Mouse (Mus musculus) heart, embryonic 13.5 days (tissue): ENCODE data around the gene Eda2r. TPM values are rescaled to one million over a fixed set of nuclear protein-coding genes. Genes with fewer than 3 reads are reported as not detected.

Experiments used
- ATAC-seq: fragments of 200-750 bp; cut with Nextera tagmentation; 2 replicates; pipeline ENCODE4 v1.8.0; 2017; ENCODE audit warnings: moderate TSS enrichment; ENCODE audit not compliant: insufficient number of reproducible peaks, low FRiP score, low TSS enrichment; ENCODE audit errors: extremely low read depth
- H3K27ac ChIP-seq: fragments of 300-500 bp; sonication (generic); replicated peaks from 2 replicates; pipeline ENCODE4 v1.5.1; 2015; ENCODE audit warnings: moderate library complexity, mild to moderate bottlenecking, inconsistent platforms
- H3K27me3 ChIP-seq: fragments of 300-500 bp; sonication (generic); replicated peaks from 2 replicates; pipeline ENCODE4 v1.6.1; 2015; ENCODE audit warnings: mild to moderate bottlenecking, inconsistent platforms
- H3K36me3 ChIP-seq: fragments of 300-500 bp; sonication (generic); 2 replicates; pipeline ENCODE4 v1.6.1; 2015; ENCODE audit warnings: mild to moderate bottlenecking, inconsistent platforms
- H3K4me1 ChIP-seq: fragments of 300-500 bp; sonication (generic); 2 replicates; pipeline ENCODE4 v1.6.1; 2015; ENCODE audit warnings: inconsistent platforms
- H3K4me2 ChIP-seq: fragments of 300-500 bp; sonication (generic); 2 replicates; pipeline ENCODE4 v1.6.1; 2015; ENCODE audit warnings: inconsistent platforms, mild to moderate bottlenecking, moderate library complexity
- H3K4me3 ChIP-seq: fragments of 300-500 bp; sonication (generic); 2 replicates; pipeline ENCODE4 v1.5.1; 2015; ENCODE audit warnings: moderate library complexity, mild to moderate bottlenecking, inconsistent platforms
- H3K9ac ChIP-seq: fragments of 300-500 bp; sonication (generic); 2 replicates; pipeline ENCODE4 v1.6.1; 2015; ENCODE audit warnings: inconsistent platforms, mild to moderate bottlenecking, moderate library complexity
- H3K9me3 ChIP-seq: fragments of 300-500 bp; sonication (generic); 2 replicates; pipeline ENCODE4 v1.6.1; 2016; ENCODE audit warnings: inconsistent platforms
- WGBS: fragments of 180-500 bp; shearing (Covaris S2); methylation state at CpG from one replicate; pipeline ENCODE4 v1.1.7; 2015; ENCODE audit warnings: mixed read lengths; 5-methylcytosine and 5-hydroxymethylcytosine counted together
- polyA plus RNA-seq: library from polyadenylated mRNA; unstranded; fragments of >200 nt; fragmentation: Nextera tagmentation; extraction: Ambion mirVana; gene quantifications from 2 replicates; pipeline ENCODE4 v1.2.1, GENCODE M21; 2015

Gene Eda2r
- 1.8 and 2.0 TPM in 2 replicates for polyA plus RNA-seq

- Histone ChIP-seq H3K27me3 (no peaks in the 10 kb centered on the region), H3K4me3 (peak within 1 kb of the TSS; percentile 33), H3K4me1 (no peaks in the 10 kb centered on the region), H3K36me3 (no peaks in the 10 kb centered on the region), H3K4me2 (peak within 1 kb of the TSS; percentile 61), H3K27ac (peak within 1 kb of the TSS; percentile 36; the same call in 1 of the 2 replicates), H3K9me3 (no peaks in the 10 kb centered on the region), H3K9ac (no peak within 1 kb of the TSS)
- peak; percentile 54; the same call in 1 of the 2 replicates for ATAC-seq
- 12% methylated on average over 8 of the region's 8 CpGs for WGBS
Measured at GRCm38 (mm10) chrX:97377065-97377421, at the start of gene Eda2r. Eda2r (minus strand) TSS chrX:97377216.

GRCm38 (mm10) chrX:97397872-97398271 is 20.9 kb upstream of the Eda2r start:
- no peaks in the 10 kb centered on the region for H3K4me1 ChIP-seq
- H3K27me3 ChIP-seq = no peaks in the 10 kb centered on the region
- WGBS = 61% methylated on average over 2 of the region's 2 CpGs
- H3K4me2 ChIP-seq = no peak overlapping the region
- no peaks in the 10 kb centered on the region for H3K36me3 ChIP-seq
- ATAC-seq = no peak
- no peaks in the 10 kb centered on the region for H3K9me3 ChIP-seq
- no peak overlapping the region for H3K27ac ChIP-seq
- H3K9ac ChIP-seq = no peak overlapping the region
- no peak overlapping the region for H3K4me3 ChIP-seq

DNA sequence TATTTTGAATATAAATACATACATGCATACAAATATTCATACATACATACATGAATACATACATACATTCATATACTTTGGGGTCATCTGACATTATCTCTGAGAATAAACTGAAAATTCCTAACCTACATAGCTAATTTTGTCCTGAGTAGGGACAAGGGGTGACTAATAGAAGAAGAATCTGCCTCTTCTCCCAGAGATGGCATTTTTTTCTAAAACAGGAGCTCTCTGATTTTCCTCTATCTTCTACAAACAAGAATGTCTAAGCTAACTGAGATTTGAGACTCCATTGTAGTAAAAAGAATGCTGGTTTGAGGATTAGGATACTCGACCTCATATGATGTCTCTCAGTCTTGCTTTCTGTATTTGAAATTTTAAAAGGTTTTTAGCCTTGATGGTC is 1.1 kb upstream of the Eda2r start:
- Histone ChIP-seq H3K4me2 (no peak overlapping the region), H3K9ac (no peak overlapping the region), H3K27me3 (no peaks in the 10 kb centered on the region), H3K27ac (no peak overlapping the region), H3K9me3 (no peaks in the 10 kb centered on the region), H3K4me1 (no peaks in the 10 kb centered on the region), H3K4me3 (no peak overlapping the region), H3K36me3 (no peaks in the 10 kb centered on the region)
- 38% methylated on average over 1 of the region's 1 CpGs for WGBS
- ATAC-seq = no peak

DNA sequence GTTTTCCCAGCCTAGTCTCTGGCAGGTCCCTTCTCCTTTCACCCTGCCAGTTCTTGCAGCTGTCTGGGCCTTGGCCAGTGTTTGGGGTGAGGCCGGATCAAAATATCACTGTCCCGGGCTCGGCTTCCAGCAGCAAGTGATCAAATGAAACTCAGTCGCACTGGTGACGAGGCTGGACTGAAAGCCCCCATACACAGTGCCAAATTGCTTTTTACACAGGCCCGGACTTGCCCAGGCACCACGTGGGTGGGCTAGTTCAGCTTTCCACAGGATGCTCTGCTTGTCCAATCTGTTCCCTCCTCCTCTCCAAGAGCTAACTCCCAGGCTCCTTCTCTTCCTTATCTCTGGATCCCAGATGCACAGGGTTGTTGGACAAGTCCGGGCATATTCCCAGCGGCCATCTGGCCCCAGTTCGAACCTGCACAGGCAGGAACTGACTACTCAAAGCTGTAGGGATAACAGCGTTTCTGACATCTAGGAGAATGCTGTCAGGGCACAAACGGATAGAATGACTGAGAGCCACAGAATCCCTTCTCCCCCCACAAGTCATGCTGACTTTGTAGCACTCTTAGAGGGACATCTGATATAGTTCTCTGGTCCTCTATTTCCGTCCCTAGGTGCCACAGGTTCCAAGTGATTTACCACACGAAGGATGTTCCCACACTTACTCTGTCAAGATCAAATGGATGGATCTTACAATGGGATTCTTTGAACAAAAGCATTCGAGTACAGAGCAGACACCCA is 523 bp downstream of the Eda2r start:
- 16% methylated on average over 15 of the region's 15 CpGs for WGBS
- H3K9ac ChIP-seq = no peak overlapping the region
- H3K4me2 ChIP-seq = peak overlapping the region; percentile 61
- H3K27me3 ChIP-seq = no peaks in the 10 kb centered on the region
- H3K4me3 ChIP-seq = peak overlapping the region; percentile 33
- peak; percentile 31; the same call in 1 of the 2 replicates for ATAC-seq
- H3K27ac ChIP-seq = peak overlapping the region; percentile 36; the same call in 1 of the 2 replicates
- H3K36me3 ChIP-seq = no peaks in the 10 kb centered on the region
- H3K4me1 ChIP-seq = no peaks in the 10 kb centered on the region
- H3K9me3 ChIP-seq = no peaks in the 10 kb centered on the region

GRCm38 (mm10) chrX:97372826-97373225 is 4.2 kb downstream of the Eda2r start:
- H3K36me3 ChIP-seq = no peaks in the 10 kb centered on the region
- 72% methylated on average over 2 of the region's 2 CpGs for WGBS
- no peaks in the 10 kb centered on the region for H3K9me3 ChIP-seq
- no peak overlapping the region for H3K4me3 ChIP-seq
- no peak overlapping the region for H3K4me2 ChIP-seq
- no peaks in the 10 kb centered on the region for H3K27me3 ChIP-seq
- no peak for ATAC-seq
- no peak overlapping the region for H3K27ac ChIP-seq
- no peak overlapping the region for H3K9ac ChIP-seq
- H3K4me1 ChIP-seq = no peaks in the 10 kb centered on the region

DNA sequence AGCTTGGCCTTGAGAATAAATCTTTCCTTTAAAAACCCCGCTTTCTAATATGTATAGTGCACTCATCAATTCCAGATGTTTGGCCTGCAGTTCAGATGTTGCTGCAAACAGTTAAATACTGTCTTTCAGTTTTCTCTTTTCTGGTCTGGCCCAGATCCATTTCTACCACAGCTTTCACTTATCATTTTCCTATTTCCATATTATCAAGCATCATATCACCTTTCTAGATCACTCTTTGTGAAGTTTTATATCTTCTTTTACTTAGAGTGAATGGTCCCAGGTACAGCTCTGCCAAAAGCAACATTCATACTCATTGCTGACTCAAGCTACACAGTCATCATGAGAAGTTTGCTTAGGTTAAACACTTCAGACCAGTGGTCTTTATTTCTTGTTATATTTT is 7.8 kb downstream of the Eda2r start:
- Histone ChIP-seq H3K27ac (no peak overlapping the region), H3K9me3 (no peaks in the 10 kb centered on the region), H3K4me1 (no peaks in the 10 kb centered on the region), H3K4me2 (no peak overlapping the region), H3K27me3 (no peaks in the 10 kb centered on the region), H3K9ac (no peak overlapping the region), H3K4me3 (no peak overlapping the region), H3K36me3 (no peaks in the 10 kb centered on the region)
- WGBS = 65% methylated on average over 1 of the region's 1 CpGs
- ATAC-seq = no peak

DNA sequence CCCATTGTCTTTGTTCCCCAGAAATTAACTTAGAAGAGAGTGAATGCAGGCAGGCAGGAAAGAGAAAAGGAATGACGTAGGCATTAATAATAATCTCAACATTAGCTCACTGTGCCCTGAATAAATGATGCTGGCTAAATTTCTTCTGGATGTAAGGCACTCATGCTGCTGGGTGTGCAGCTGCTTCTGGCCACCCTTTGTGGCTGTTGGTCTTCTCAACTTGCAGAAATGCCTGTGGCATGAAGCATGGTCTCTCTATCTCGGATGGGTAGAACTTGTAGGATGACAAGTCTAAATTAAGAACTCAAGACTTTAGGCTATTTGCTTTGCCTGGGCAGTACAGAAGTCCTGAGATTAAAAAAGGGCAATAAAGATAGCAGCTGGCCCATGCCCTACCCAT is 8.3 kb downstream of the Eda2r start:
- H3K36me3 ChIP-seq = no peaks in the 10 kb centered on the region
- H3K4me3 ChIP-seq = no peak overlapping the region
- no peaks in the 10 kb centered on the region for H3K27me3 ChIP-seq
- no peaks in the 10 kb centered on the region for H3K9me3 ChIP-seq
- WGBS = 54% methylated on average over 2 of the region's 2 CpGs
- no peaks in the 10 kb centered on the region for H3K4me1 ChIP-seq
- no peak for ATAC-seq
- H3K4me2 ChIP-seq = no peak overlapping the region
- no peak overlapping the region for H3K9ac ChIP-seq
- H3K27ac ChIP-seq = no peak overlapping the region

GRCm38 (mm10) chrX:97360919-97361318 is 16.1 kb downstream of the Eda2r start:
- Histone ChIP-seq H3K27ac (no peak overlapping the region), H3K9ac (no peak overlapping the region), H3K4me2 (no peak overlapping the region), H3K27me3 (no peaks in the 10 kb centered on the region), H3K9me3 (no peaks in the 10 kb centered on the region), H3K4me3 (no peak overlapping the region), H3K36me3 (no peaks in the 10 kb centered on the region), H3K4me1 (no peaks in the 10 kb centered on the region)
- 38% methylated on average over 2 of the region's 2 CpGs for WGBS
- no peak for ATAC-seq

GRCm38 (mm10) chrX:97327891-97328290 is 49.1 kb downstream of the Eda2r start:
- no peaks in the 10 kb centered on the region for H3K27me3 ChIP-seq
- H3K4me1 ChIP-seq = no peaks in the 10 kb centered on the region
- no peaks in the 10 kb centered on the region for H3K36me3 ChIP-seq
- H3K4me2 ChIP-seq = no peak overlapping the region
- no peak for ATAC-seq
- H3K27ac ChIP-seq = no peak overlapping the region
- H3K4me3 ChIP-seq = no peak overlapping the region
- no peaks in the 10 kb centered on the region for H3K9me3 ChIP-seq
- no peak overlapping the region for H3K9ac ChIP-seq
